Mouse (Mus musculus): Measurements from ENCODE around the gene Asic1.

DNA sequence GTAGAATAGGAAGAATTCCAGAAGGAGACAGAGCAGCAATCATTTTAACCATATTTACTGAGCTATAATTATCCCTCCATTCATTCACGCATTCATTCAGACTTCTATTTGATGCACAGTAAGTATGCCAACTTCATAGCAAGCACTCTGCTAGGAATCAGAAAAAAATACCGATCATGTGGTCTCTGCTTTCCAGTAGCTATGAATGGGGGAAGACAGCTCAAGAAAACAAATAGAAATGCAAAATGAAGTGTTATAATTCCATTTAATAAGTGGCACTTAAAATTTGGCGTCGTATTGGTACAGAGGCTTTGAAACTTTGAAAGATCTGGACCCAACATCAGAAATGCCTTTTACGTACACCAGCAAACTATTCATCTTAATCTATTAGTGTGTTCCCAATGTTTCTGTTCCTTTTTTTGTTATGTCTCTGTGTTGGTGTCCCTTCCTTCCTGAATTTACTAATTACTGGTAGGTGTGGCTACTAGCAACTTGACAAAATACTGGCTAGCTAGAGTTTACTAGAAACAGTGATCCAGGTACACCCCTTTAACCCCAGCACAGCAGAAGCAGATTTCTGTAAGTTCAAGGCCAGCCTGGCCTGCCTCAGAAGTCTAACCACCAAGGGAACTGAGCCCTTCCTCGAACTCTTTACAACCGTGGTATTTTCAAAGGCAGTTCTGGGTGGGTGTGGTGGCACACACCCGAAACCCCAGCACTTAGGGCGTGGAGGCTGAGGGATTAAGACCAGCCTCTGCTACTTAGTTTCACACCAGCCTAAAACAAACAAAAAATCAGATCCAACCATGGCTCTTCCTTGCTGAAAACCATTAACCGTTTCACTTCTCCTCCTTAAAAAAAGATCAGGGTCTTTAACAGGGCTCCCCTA lies 17.9 kb upstream of the Asic1 start:
- TF ChIP-seq CTCF (IDR thresholded peaks at IDR 0.05; ENCODE audit: insufficient read depth, low read length), result no peak
- no peak for TF ChIP-seq POLR2A (IDR thresholded peaks at IDR 0.05; ENCODE audit: borderline replicate concordance, extremely low read depth, low read depth, low read length)

All from lung, adult 2 months (tissue).